In genomic region chr1:105780079-105780456, GRCm38 (mm10) we compare ENCODE assay signal across 9 mouse cellular contexts. TPM values are rescaled to one million over a fixed set of nuclear protein-coding genes. Genes with fewer than 3 reads are reported as not detected.
DNase-seq lines count a peak whose midpoint lies in the region; ATAC-seq and TF ChIP-seq lines count a peak whose summit lies in the region.
"Had no signal": no experiment of that assay in that cellular context is flagged by ENCODE, and none has a peak within 500 bp of the region (broad histone marks: within the 10 kb centered on the region; RNA-seq: fewer than 3 reads in every experiment).

No protein-coding gene starts in this region.

- WGBS in heart, embryonic 11.5 days (ENCODE audit: insufficient replicate concordance) = 37% methylated on average over 12 of the region's 12 CpGs
- WGBS in hindbrain, embryonic 10.5 days = 35% methylated on average over 12 of the region's 12 CpGs
- WGBS in midbrain, embryonic 10.5 days = 37% methylated on average over 12 of the region's 12 CpGs

- peak overlapping the region; percentile 99 for H3K4me2 ChIP-seq in heart, embryonic 11.5 days

- H3K4me1 ChIP-seq in heart, embryonic 11.5 days (ENCODE audit: control insufficient read depth, insufficient read depth, low read length) = no peaks in the 10 kb centered on the region; the same call in 1 of the 2 replicates
- H3K4me1 ChIP-seq in ES-Bruce4 (ENCODE audit: control insufficient read depth, insufficient read depth, low read length) = no peaks in the 10 kb centered on the region
- H3K4me1 ChIP-seq in hindbrain, embryonic 10.5 days (replicated peaks) = peaks cover 10% of the 10 kb centered on the region; the same call in 1 of the 2 replicates
- H3K4me1 ChIP-seq in midbrain, embryonic 10.5 days = peaks cover 12% of the 10 kb centered on the region

- no peak for TF ChIP-seq CTCF in ES-Bruce4 (IDR thresholded peaks at IDR 0.05; ENCODE audit: low read depth, low read length)

- DNase-seq in heart, postnatal 36 days = no peak
- DNase-seq in hindbrain, embryonic 10.5 days (ENCODE audit: low spot score) = no peak
- no peak for DNase-seq in midbrain, embryonic 10.5 days (ENCODE audit: low spot score)
- no peak for DNase-seq in layer of hippocampus, postnatal 14 days (ENCODE audit: low spot score in 2 of 2)
- DNase-seq in spleen, postnatal 4 days (ENCODE audit: low spot score in 2 of 2) = no peak
- no peak for DNase-seq in yolk sac, embryonic 10.5 days (ENCODE audit: low spot score)

- TF ChIP-seq POLR2A in ES-Bruce4 (IDR thresholded peaks at IDR 0.05; ENCODE audit: insufficient read depth, low read length) = no peak

- no peaks in the 10 kb centered on the region for H3K9me3 ChIP-seq in heart, embryonic 11.5 days (replicated peaks; ENCODE audit: control insufficient read depth, low read length)
- no peaks in the 10 kb centered on the region for H3K9me3 ChIP-seq in ES-Bruce4 (replicated peaks; ENCODE audit: control insufficient read depth, insufficient read depth, low read length, poor library complexity, severe bottlenecking)
- no peaks in the 10 kb centered on the region for H3K9me3 ChIP-seq in hindbrain, embryonic 10.5 days
- no peaks in the 10 kb centered on the region for H3K9me3 ChIP-seq in midbrain, embryonic 10.5 days (replicated peaks)

- intact Hi-C loops in heart, postnatal 36 days (cut with DNase I) = no loop called here

- peaks cover 35% of the 10 kb centered on the region for H3K27me3 ChIP-seq in heart, embryonic 11.5 days (ENCODE audit: control insufficient read depth, insufficient read depth, low read length)
- no peaks in the 10 kb centered on the region; the same call in none of the 2 replicates for H3K27me3 ChIP-seq in ES-Bruce4 (ENCODE audit: control insufficient read depth, insufficient read depth, low read length, poor library complexity, severe bottlenecking)
- H3K27me3 ChIP-seq in hindbrain, embryonic 10.5 days (ENCODE audit: insufficient read depth, poor library complexity, severe bottlenecking) = peaks cover 46% of the 10 kb centered on the region
- H3K27me3 ChIP-seq in midbrain, embryonic 10.5 days (ENCODE audit: low read depth, poor library complexity, severe bottlenecking) = peaks cover 47% of the 10 kb centered on the region

- no peaks in the 10 kb centered on the region for H3K36me3 ChIP-seq in heart, embryonic 11.5 days (ENCODE audit: control insufficient read depth, insufficient read depth, low read length)
- H3K36me3 ChIP-seq in ES-Bruce4 (ENCODE audit: control insufficient read depth, insufficient read depth, low read length, poor library complexity, severe bottlenecking) = no peaks in the 10 kb centered on the region
- no peaks in the 10 kb centered on the region for H3K36me3 ChIP-seq in hindbrain, embryonic 10.5 days
- no peaks in the 10 kb centered on the region for H3K36me3 ChIP-seq in midbrain, embryonic 10.5 days
- H3K36me3 ChIP-seq: G1E had no signal

- no peak for ATAC-seq in heart, embryonic 11.5 days (replicated peaks; ENCODE audit: insufficient number of reproducible peaks, low FRiP score, low TSS enrichment)

- H3K4me3 ChIP-seq in heart, embryonic 11.5 days (ENCODE audit: low read depth, low read length) = peak overlapping the region; percentile 66
- peak overlapping the region; percentile 78 for H3K4me3 ChIP-seq in ES-Bruce4 (ENCODE audit: low read depth, low read length)
- peak overlapping the region; percentile 67 for H3K4me3 ChIP-seq in hindbrain, embryonic 10.5 days
- peak overlapping the region; percentile 69 for H3K4me3 ChIP-seq in midbrain, embryonic 10.5 days

- TF ChIP-seq EP300 in ES-Bruce4 (IDR thresholded peaks at IDR 0.05; ENCODE audit: insufficient read depth, low read depth, low read length) = no peak

- H3K27ac ChIP-seq in heart, embryonic 11.5 days (ENCODE audit: low read depth, low read length) = no peak overlapping the region
- H3K27ac ChIP-seq in ES-Bruce4 (ENCODE audit: insufficient read depth, low read length) = no peak overlapping the region
- H3K27ac ChIP-seq in hindbrain, embryonic 10.5 days = no peak overlapping the region
- H3K27ac ChIP-seq in midbrain, embryonic 10.5 days (replicated peaks) = no peak overlapping the region; the same call in 1 of the 2 replicates

- no peak overlapping the region; the same call in 1 of the 2 replicates for H3K9ac ChIP-seq in heart, embryonic 11.5 days (ENCODE audit: low read depth, low read length)
- H3K9ac ChIP-seq in ES-Bruce4 (ENCODE audit: low read depth, poor library complexity, severe bottlenecking) = peak overlapping the region; percentile 79

RNA-seq across cellular contexts. Expression of gene Tnfrsf11a, which starts 0.5 kb away (rescaled TPM):
- 0.08 and 0.16 TPM in 2 replicates for polyA plus RNA-seq in heart, embryonic 11.5 days (2014; fragmentation: Nextera tagmentation; extraction: Ambion mirVana)
- 1 to 10 TPM; 1.7 to 1.8 TPM for total RNA-seq in heart, postnatal 36 days (2021)
- 1.1 and 2.1 TPM in 2 replicates for polyA plus RNA-seq in ES-Bruce4 (2011; ENCODE audit: insufficient read depth, insufficient read length, low read depth, missing spikeins)
- polyA plus RNA-seq in hindbrain, embryonic 10.5 days (2016; fragmentation: Nextera tagmentation; extraction: Ambion mirVana) = 0.27 and 0.34 TPM in 2 replicates
- polyA plus RNA-seq in midbrain, embryonic 10.5 days (2016; fragmentation: Nextera tagmentation; extraction: Ambion mirVana) = 0.41 and 0.52 TPM in 2 replicates
- total RNA-seq in layer of hippocampus, postnatal 14 days (2021) = 1 to 10 TPM; 3.2 TPM
- polyA plus RNA-seq: G1E had no signal
